Mouse (Mus musculus): ENCODE data around the gene Cubn. TPM values are rescaled to one million over a fixed set of nuclear protein-coding genes. Genes with fewer than 3 reads are reported as not detected.

Cubn gene
- total RNA-seq (2022) = under 1 TPM; 0.26 to 0.49 (median 0.35) TPM

GRCm38 (mm10) chr2:13491734-13492133 is at the start of gene Cubn:
Gene Cubn, minus strand, starts transcription at chr2:13491813.
- no peak for DNase-seq (ENCODE audit: low spot score in 2 of 2)

- DNase-seq (ENCODE audit: low spot score in 2 of 2) = no peak
Measured at GRCm38 (mm10) chr2:13539860-13540259, 48.2 kb upstream of the Cubn start.

- no peak for DNase-seq (ENCODE audit: low spot score in 2 of 2)
Measured at GRCm38 (mm10) chr2:13538704-13539377, 47.2 kb upstream of the Cubn start.

GRCm38 (mm10) chr2:13538258-13538657 is 46.6 kb upstream of the Cubn start:
- no peak for DNase-seq (ENCODE audit: low spot score in 2 of 2)

GRCm38 (mm10) chr2:13537733-13538132 is 46.1 kb upstream of the Cubn start:
- DNase-seq (ENCODE audit: low spot score in 2 of 2) = no peak

- DNase-seq (ENCODE audit: low spot score in 2 of 2) = no peak
Measured at GRCm38 (mm10) chr2:13536747-13537146, 45.1 kb upstream of the Cubn start.

GRCm38 (mm10) chr2:13530639-13531038 is 39.0 kb upstream of the Cubn start:
- no peak for DNase-seq (ENCODE audit: low spot score in 2 of 2)

- DNase-seq (ENCODE audit: low spot score in 2 of 2) = no peak
Measured at GRCm38 (mm10) chr2:13529253-13529933, 37.8 kb upstream of the Cubn start.

- DNase-seq (ENCODE audit: low spot score in 2 of 2) = no peak
Measured at GRCm38 (mm10) chr2:13527531-13527930, 35.9 kb upstream of the Cubn start.

GRCm38 (mm10) chr2:13527125-13527524 is 35.5 kb upstream of the Cubn start:
- no peak for DNase-seq (ENCODE audit: low spot score in 2 of 2)

- DNase-seq (ENCODE audit: low spot score in 2 of 2) = no peak
Measured at GRCm38 (mm10) chr2:13526205-13526604, 34.6 kb upstream of the Cubn start.

GRCm38 (mm10) chr2:13523540-13524456 is 32.2 kb upstream of the Cubn start:
- DNase-seq (ENCODE audit: low spot score in 2 of 2) = peak; percentile 20 to 73

GRCm38 (mm10) chr2:13522106-13522505 is 30.5 kb upstream of the Cubn start:
- no peak for DNase-seq (ENCODE audit: low spot score in 2 of 2)

- no peak for DNase-seq (ENCODE audit: low spot score in 2 of 2)
Measured at GRCm38 (mm10) chr2:13514949-13515348, 23.3 kb upstream of the Cubn start.

- DNase-seq (ENCODE audit: low spot score in 2 of 2) = no peak
Measured at GRCm38 (mm10) chr2:13502717-13503116, 11.1 kb upstream of the Cubn start.

- DNase-seq (ENCODE audit: low spot score in 2 of 2) = no peak
Measured at GRCm38 (mm10) chr2:13501553-13501952, 9.9 kb upstream of the Cubn start.

GRCm38 (mm10) chr2:13500298-13500999 is 8.8 kb upstream of the Cubn start:
- no peak for DNase-seq (ENCODE audit: low spot score in 2 of 2)

GRCm38 (mm10) chr2:13499196-13499595 is 7.6 kb upstream of the Cubn start:
- no peak for DNase-seq (ENCODE audit: low spot score in 2 of 2)

- no peak for DNase-seq (ENCODE audit: low spot score in 2 of 2)
Measured at GRCm38 (mm10) chr2:13496087-13496486, 4.5 kb upstream of the Cubn start.

- no peak for DNase-seq (ENCODE audit: low spot score in 2 of 2)
Measured at GRCm38 (mm10) chr2:13492927-13493326, 1.3 kb upstream of the Cubn start.

GRCm38 (mm10) chr2:13490480-13490879 is 1.1 kb downstream of the Cubn start:
- DNase-seq (ENCODE audit: low spot score in 2 of 2) = no peak

Measured in left cerebral cortex, adult 8-10 months (tissue).